Mouse (Mus musculus) heart, postnatal 0 days (tissue): ENCODE results near the gene Use1.
A peak's percentile ranks its signal among the peaks of the same experiment; 100 is the strongest.

Source experiments
- CTCF ChIP-seq: IDR thresholded peaks from 2 replicates; pipeline ENCODE4 v1.5.1; 2016; ENCODE audit warnings: antibody characterized with exemption, control low read depth, low read depth
- EP300 ChIP-seq: IDR thresholded peaks from 2 replicates; pipeline ENCODE4 v1.6.1; 2016; ENCODE audit warnings: antibody characterized with exemption, low read depth

- TF ChIP-seq CTCF (peak; percentile 82), EP300 (peak; percentile 83; the same call in 1 of the 2 replicates)
Observed at GRCm38 (mm10) chr8:71371236-71371848, 4.7 kb downstream of the Use1 start, which contains the start of gene Ocel1.
